Mouse (Mus musculus) liver, adult 2 months (tissue): ENCODE measurements around the gene Pfas. TPM values are rescaled to one million over a fixed set of nuclear protein-coding genes. Genes with fewer than 3 reads are reported as not detected.
A peak's percentile ranks its signal among the peaks of the same experiment; 100 is the strongest.

Experiments used
- DNase-seq: peaks from one replicate; pipeline ENCODE4 v3.0.0-alpha.2; 2011; ENCODE audit warnings: low read depth, low spot score; ENCODE audit errors: extremely low read depth
- H3K27ac ChIP-seq: fragments of 200-500 bp; replicated peaks from 2 replicates; pipeline ENCODE4 v1.5.1; 2012; ENCODE audit warnings: low read depth, mild to moderate bottlenecking, control low read depth, inconsistent platforms, low read length; ENCODE audit not compliant: insufficient read depth
- H3K27me3 ChIP-seq: fragments of 200-500 bp; 2 replicates; pipeline ENCODE4 v1.6.1; 2012; ENCODE audit warnings: mild to moderate bottlenecking, moderate library complexity, low read length, inconsistent platforms; ENCODE audit not compliant: control insufficient read depth, insufficient read depth
- H3K36me3 ChIP-seq: fragments of 200-500 bp; 2 replicates; pipeline ENCODE4 v1.6.1; 2012; ENCODE audit warnings: low read length, inconsistent platforms; ENCODE audit not compliant: control insufficient read depth, insufficient read depth
- H3K4me1 ChIP-seq: fragments of 200-500 bp; 2 replicates; pipeline ENCODE4 v1.6.1; 2011; ENCODE audit warnings: low read length; ENCODE audit not compliant: control insufficient read depth, insufficient read depth
- H3K4me3 ChIP-seq: fragments of 200-500 bp; 2 replicates; pipeline ENCODE4 v1.5.1; 2011; ENCODE audit warnings: low read depth, mild to moderate bottlenecking, control low read depth, low read length, moderate library complexity; ENCODE audit not compliant: insufficient read depth
- H3K79me2 ChIP-seq: fragments of 200-500 bp; 2 replicates; pipeline ENCODE4 v1.6.1; 2012; ENCODE audit warnings: inconsistent platforms, mild to moderate bottlenecking, low read length, moderate library complexity; ENCODE audit not compliant: control insufficient read depth, insufficient read depth
- H3K9ac ChIP-seq: fragments of 200-500 bp; 2 replicates; pipeline ENCODE4 v1.6.1; 2012; ENCODE audit warnings: low read depth, mild to moderate bottlenecking, control low read depth, inconsistent platforms, low read length
- CTCF ChIP-seq: fragments of 200-500 bp; IDR thresholded peaks from 2 replicates; pipeline ENCODE4 v1.5.1; 2011; ENCODE audit warnings: low read depth, low read length, control low read depth
- POLR2A ChIP-seq: fragments of 200-500 bp; IDR thresholded peaks from 2 replicates; pipeline ENCODE4 v1.6.1; 2011; ENCODE audit warnings: low read length, control low read depth; ENCODE audit not compliant: insufficient read depth; ENCODE audit errors: extremely low read depth
- WGBS: fragments of 180-500 bp; shearing (Covaris S2); methylation state at CpG from one replicate; pipeline ENCODE4 v1.1.7; 2018; 5-methylcytosine and 5-hydroxymethylcytosine counted together
- polyA plus RNA-seq: library from polyadenylated mRNA; depleted of rRNA; stranded (reverse); fragments of >200 nt; gene quantifications from 2 replicates; pipeline ENCODE4 v1.2.3, GENCODE M21; 2012
- total RNA-seq: library from RNA; depleted of rRNA; stranded (reverse); fragments of >200 nt; gene quantifications from 2 replicates; pipeline ENCODE4 v1.2.3, GENCODE M21; 2014

Gene Pfas
- total and polyA plus RNA-seq, 2 experiments, result 5.0 to 7.0 TPM

DNA sequence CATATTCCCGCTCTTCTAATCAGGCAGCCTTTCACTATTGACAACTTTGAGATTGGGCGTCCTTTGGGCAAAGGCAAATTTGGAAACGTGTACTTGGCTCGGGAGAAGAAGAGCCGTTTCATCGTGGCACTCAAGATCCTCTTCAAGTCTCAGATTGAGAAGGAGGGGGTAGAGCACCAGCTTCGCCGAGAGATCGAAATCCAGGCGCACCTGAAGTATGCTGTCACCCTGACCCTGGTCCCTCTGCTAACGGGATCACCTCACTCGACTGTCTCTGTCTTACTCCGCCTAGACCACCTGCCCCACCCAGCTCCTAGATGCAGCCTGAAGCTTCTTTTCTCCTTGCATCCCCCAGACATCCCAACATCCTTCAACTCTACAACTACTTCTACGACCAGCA, 39.9 kb upstream of the Pfas start:
- Histone ChIP-seq H3K27ac (no peak overlapping the region), H3K27me3 (no peaks in the 10 kb centered on the region), H3K79me2 (no peaks in the 10 kb centered on the region), H3K4me1 (peaks cover 2% of the 10 kb centered on the region), H3K9ac (no peak overlapping the region), H3K36me3 (no peaks in the 10 kb centered on the region), H3K4me3 (no peak overlapping the region)
- no peak for DNase-seq
- 95% methylated on average over 14 of the region's 14 CpGs for WGBS
- TF ChIP-seq POLR2A (no peak), CTCF (no peak)

DNA sequence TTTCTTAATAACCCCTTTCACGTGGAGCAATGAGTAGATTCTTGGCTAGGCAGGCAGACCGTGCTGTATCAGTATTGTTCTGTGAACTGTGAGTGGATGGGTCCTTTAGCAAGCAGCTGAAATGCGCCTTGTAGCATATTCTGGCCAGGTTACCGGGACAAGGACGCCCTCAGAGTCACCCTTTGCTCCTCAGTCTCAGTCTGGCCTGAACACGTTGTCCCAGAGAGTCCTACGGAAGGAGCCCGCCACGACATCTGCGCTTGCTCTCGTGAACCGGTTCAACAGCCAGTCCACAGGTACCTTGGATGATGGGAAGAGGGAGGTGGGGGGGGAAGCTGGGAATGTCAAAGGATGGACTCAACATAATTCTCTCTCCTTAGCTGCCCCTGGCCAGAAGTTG, 39.3 kb upstream of the Pfas start:
- Histone ChIP-seq H3K27ac (no peak overlapping the region), H3K79me2 (no peaks in the 10 kb centered on the region), H3K36me3 (no peaks in the 10 kb centered on the region), H3K9ac (no peak overlapping the region), H3K4me3 (no peak overlapping the region), H3K27me3 (no peaks in the 10 kb centered on the region), H3K4me1 (peaks cover 2% of the 10 kb centered on the region)
- WGBS, result 92% methylated on average over 12 of the region's 12 CpGs
- DNase-seq, result no peak
- TF ChIP-seq CTCF, result no peak
- TF ChIP-seq POLR2A, result no peak

DNA sequence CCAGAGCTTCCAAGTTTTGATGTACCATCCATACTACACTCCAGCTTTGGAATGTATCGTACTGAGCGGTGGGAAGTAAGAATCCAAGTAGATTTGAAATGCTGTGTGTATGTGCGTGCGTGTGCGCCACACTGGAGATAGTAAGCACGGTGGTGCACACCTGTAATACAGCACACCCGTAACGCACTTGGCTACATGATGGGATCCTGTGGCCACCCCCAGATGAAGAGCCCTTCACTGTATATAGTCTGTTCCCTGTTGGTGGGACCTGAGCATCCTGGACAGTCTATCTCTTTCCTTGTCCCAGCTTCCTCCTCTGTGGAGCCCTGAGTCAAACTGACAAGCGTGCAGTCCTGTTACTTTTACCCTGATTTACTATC, 38.1 kb upstream of the Pfas start:
- Histone ChIP-seq H3K27me3 (no peaks in the 10 kb centered on the region), H3K4me1 (peaks cover 2% of the 10 kb centered on the region)

GRCm38 (mm10) chr11:69045531-69046394, 37.5 kb upstream of the Pfas start, which contains the start of gene Aurkb:
Aurkb (plus strand) TSS chr11:69045647.
- no peaks in the 10 kb centered on the region for H3K36me3 ChIP-seq
- TF ChIP-seq POLR2A, result no peak
- TF ChIP-seq CTCF, result no peak
- no peaks in the 10 kb centered on the region for H3K27me3 ChIP-seq
- H3K79me2 ChIP-seq, result no peaks in the 10 kb centered on the region
- peak; percentile 75 for DNase-seq
- peak within 1 kb of the TSS; percentile 72 for H3K4me3 ChIP-seq
- H3K27ac ChIP-seq, result no peak within 1 kb of the TSS
- H3K4me1 ChIP-seq, result peaks cover 2% of the 10 kb centered on the region
- WGBS, result under 1% methylated on average over 54 of the region's 54 CpGs
- peak within 1 kb of the TSS; percentile 50 for H3K9ac ChIP-seq

More for the DNA sequence above, 38.1 kb upstream of the Pfas start:
- no peak overlapping the region for H3K4me3 ChIP-seq
- no peak overlapping the region for H3K27ac ChIP-seq
- 18% methylated on average over 9 of the region's 9 CpGs for WGBS
- H3K79me2 ChIP-seq, result no peaks in the 10 kb centered on the region
- no peak overlapping the region for H3K9ac ChIP-seq
- TF ChIP-seq CTCF (no peak), POLR2A (no peak)
- H3K36me3 ChIP-seq, result no peaks in the 10 kb centered on the region
- no peak for DNase-seq

DNA sequence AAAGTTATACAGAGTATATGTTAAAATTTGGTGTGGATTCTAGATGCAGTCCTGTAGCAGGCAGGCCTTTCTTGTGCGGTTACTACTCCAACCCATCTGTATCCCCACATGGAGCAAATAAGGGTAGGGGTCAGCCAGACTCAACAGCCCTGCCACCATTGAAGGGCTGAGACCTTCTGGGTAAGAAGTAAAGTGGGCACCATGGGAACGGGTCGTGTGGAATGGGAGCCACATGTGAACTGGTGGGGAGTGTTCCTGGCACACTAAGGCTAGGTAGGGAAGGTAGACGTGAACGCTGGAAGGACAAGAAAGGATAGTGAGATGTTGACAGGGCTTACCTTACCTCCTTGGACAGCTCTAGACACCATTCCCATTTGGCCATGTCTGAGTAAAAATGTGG, 29.9 kb upstream of the Pfas start:
- Histone ChIP-seq H3K79me2 (no peaks in the 10 kb centered on the region), H3K36me3 (no peaks in the 10 kb centered on the region), H3K4me1 (peaks cover 24% of the 10 kb centered on the region), H3K27me3 (no peaks in the 10 kb centered on the region), H3K27ac (no peak overlapping the region), H3K9ac (no peak overlapping the region), H3K4me3 (no peak overlapping the region)
- WGBS, result 82% methylated on average over 5 of the region's 5 CpGs
- no peak for DNase-seq
- no peak for TF ChIP-seq CTCF
- TF ChIP-seq POLR2A, result no peak
